Mouse (Mus musculus) brain, embryonic 14.5 days (tissue): ENCODE data around the gene Akap13.
"Not testable (repeated sequence)": the region's sequence is repeated elsewhere in the genome, so short reads cannot be mapped to it uniquely, and the experiment has no call there.

ENCODE experiments used
- CTCF ChIP-seq: fragments of 200-500 bp; IDR thresholded peaks from 2 replicates; pipeline ENCODE4 v1.5.1; 2012; ENCODE audit warnings: inconsistent platforms, mild to moderate bottlenecking, moderate library complexity, borderline replicate concordance; ENCODE audit not compliant: insufficient read depth, insufficient read length; ENCODE audit errors: extremely low read depth
- POLR2A ChIP-seq: fragments of 200-500 bp; IDR thresholded peaks from 2 replicates; pipeline ENCODE4 v1.6.1; 2012; ENCODE audit warnings: mild to moderate bottlenecking, inconsistent platforms, borderline replicate concordance; ENCODE audit not compliant: poor library complexity, insufficient read depth, insufficient read length, severe bottlenecking; ENCODE audit errors: extremely low read depth

DNA sequence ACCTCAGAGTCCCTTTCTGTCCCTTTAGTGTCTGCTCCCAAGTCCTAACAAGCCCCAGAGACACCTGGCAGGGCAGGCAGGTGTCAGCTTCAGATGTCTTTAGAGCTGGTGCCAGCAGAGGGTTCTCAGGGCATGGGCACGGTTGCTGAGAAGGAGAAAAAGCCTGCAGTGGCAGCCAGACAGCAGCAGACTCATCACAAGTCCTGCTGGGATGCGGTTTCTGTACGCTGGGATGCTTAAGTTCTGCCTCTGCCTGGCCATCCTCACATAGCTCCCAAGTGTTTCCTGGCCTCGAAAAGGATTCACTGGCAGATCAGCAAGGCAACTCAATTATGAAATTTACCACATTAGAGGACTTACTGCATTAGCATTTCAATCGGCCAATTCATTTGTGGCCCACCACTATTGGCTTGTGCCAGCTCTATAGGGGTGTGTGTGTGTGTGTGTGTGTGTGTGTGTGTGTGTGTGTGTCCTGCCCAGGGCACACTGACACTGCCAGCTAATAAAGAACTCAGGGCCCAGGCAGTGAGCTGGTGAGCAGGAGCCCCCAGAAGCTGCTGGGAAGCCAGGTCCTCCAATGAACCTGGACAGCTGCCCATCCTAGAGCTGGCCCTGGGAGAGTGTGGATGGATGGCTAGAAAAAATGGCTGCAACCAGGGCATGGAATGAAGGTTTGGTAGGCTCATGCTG lies 311.9 kb downstream of the Akap13 start:
- not testable (repeated sequence) for TF ChIP-seq CTCF, POLR2A
